Mouse (Mus musculus) left cerebral cortex, postnatal 14 days (tissue): ENCODE measurements around the gene Fbln1. TPM values are rescaled to one million over a fixed set of nuclear protein-coding genes. Genes with fewer than 3 reads are reported as not detected.
A peak's percentile ranks its signal among the peaks of the same experiment; 100 is the strongest.

ENCODE experiments used
- DNase-seq, 2 experiments: peaks; one replicate each; pipeline ENCODE4 v3.0.0; 2021 to 2022; ENCODE audit warnings: low spot score in 2 of 2, mixed read lengths in 1 of 2
- intact Hi-C: fragments of 180-260 bp; cut with DNase I; formaldehyde crosslinking; loops from one replicate; pipeline ENCODE4 v1.15.1; 2025
- total RNA-seq, 2 experiments: library from RNA; stranded (reverse); gene quantifications; 2 replicates each; pipeline ENCODE4 v1.2.3; 2021

Gene Fbln1
- total RNA-seq, 2 experiments from 2014 or later: 10.0 to 11.1 TPM

GRCm38 (mm10) chr15:85231443-85232255 is 25.9 kb downstream of the Fbln1 start:
- peak; percentile 33 to 55 for DNase-seq
- intact Hi-C loops: loop anchor here (1.0 kb wide), 1 partner anchor 80 kb away; no protein-coding TSS in a partner anchor

DNA sequence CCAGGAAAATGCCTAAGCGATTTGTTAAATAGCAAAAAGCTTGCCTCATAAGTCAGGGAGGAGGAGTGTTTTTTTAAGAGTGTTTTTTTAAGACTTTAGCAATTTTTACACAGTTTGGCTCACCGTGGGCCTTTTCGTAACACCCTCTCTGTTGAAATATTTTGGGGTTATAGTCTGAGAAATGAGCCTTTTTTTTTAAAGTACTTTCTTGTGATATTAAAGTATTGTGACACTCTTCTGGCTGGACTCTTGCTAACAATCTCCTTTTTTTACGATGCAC is 26.4 kb downstream of the Fbln1 start:
- DNase-seq: no peak
- intact Hi-C loops: no loop called here

- DNase-seq: no peak
- intact Hi-C loops: no loop called here
Measured at GRCm38 (mm10) chr15:85232543-85233250, 26.9 kb downstream of the Fbln1 start.

GRCm38 (mm10) chr15:85233251-85233611 is 27.5 kb downstream of the Fbln1 start:
- intact Hi-C loops: no loop called here
- no peak for DNase-seq

- intact Hi-C loops: no loop called here
- no peak for DNase-seq
Measured at GRCm38 (mm10) chr15:85233690-85234089, 27.9 kb downstream of the Fbln1 start.

GRCm38 (mm10) chr15:85238821-85239745 is 33.3 kb downstream of the Fbln1 start:
- intact Hi-C loops: no loop called here

GRCm38 (mm10) chr15:85240086-85240485 is 34.3 kb downstream of the Fbln1 start:
- intact Hi-C loops: no loop called here
- DNase-seq: no peak

More at GRCm38 (mm10) chr15:85238821-85239745, 33.3 kb downstream of the Fbln1 start:
- DNase-seq: no peak

- DNase-seq: no peak
- intact Hi-C loops: no loop called here
Measured at GRCm38 (mm10) chr15:85241856-85242255, 36.1 kb downstream of the Fbln1 start.

- no peak for DNase-seq
- intact Hi-C loops: no loop called here
Measured at GRCm38 (mm10) chr15:85244414-85245161, 38.8 kb downstream of the Fbln1 start.

GRCm38 (mm10) chr15:85245241-85246010 is 39.7 kb downstream of the Fbln1 start:
- intact Hi-C loops: no loop called here
- no peak for DNase-seq

GRCm38 (mm10) chr15:85246016-85246415 is 40.3 kb downstream of the Fbln1 start:
- no peak for DNase-seq
- intact Hi-C loops: no loop called here

DNA sequence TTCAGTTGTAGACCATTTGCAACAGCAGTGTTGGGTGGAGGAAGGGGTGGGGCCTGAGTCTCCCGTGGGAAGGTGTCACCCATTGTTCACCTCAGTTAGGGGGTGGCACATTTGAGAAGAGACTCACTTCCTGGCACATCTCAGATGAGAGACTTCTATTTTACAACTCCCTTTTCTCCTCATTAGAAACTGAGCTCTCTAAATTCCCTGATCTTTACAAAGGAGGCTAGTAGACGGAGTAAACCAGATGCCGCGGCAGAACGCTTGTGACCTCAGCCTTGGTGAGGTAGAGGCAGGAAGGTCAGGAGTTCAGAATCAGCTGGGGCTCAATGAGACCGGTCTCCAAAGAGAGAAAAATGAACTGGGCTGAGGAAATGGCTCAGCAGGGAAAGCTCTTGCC is 41.2 kb downstream of the Fbln1 start:
- intact Hi-C loops: no loop called here
- no peak for DNase-seq

- intact Hi-C loops: no loop called here
- DNase-seq: no peak
Measured at GRCm38 (mm10) chr15:85248311-85248710, 42.6 kb downstream of the Fbln1 start.

GRCm38 (mm10) chr15:85249252-85249651 is 43.5 kb downstream of the Fbln1 start:
- intact Hi-C loops: loop anchor here (1.0 kb wide), 1 partner anchor 98 kb away; no protein-coding TSS in a partner anchor
- DNase-seq: peak; percentile 82 to 96

- DNase-seq: no peak
- intact Hi-C loops: no loop called here
Measured at GRCm38 (mm10) chr15:85250436-85250835, 44.7 kb downstream of the Fbln1 start.

GRCm38 (mm10) chr15:85252476-85252875 is 46.7 kb downstream of the Fbln1 start:
- no peak for DNase-seq
- intact Hi-C loops: no loop called here

GRCm38 (mm10) chr15:85257775-85258429 is 52.2 kb downstream of the Fbln1 start:
- DNase-seq: peak; percentile 66 to 68
- intact Hi-C loops: no loop called here

DNA sequence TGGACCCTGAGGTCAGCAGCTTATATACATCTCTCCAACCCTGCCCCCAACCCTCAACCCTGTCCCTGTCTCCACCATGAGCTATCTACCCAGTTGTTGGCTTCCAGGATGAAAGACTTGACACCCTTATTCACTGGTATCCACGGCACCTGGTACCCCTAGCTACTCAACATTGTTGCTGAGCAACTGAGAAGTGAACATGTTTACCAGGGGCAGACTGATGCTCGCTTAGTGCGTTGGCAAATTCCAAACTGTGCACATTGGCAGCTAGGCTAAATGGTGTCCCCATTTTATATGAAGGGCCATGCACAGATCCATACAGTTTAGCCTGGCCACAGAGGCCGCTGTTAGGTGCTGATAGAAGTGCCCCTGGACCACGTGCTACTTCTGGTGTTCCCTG is 57.1 kb downstream of the Fbln1 start:
- DNase-seq: peak in 1 of 2 experiments; percentile 31
- intact Hi-C loops: loop anchor here (10.0 kb wide), 1 partner anchor 442 kb away; no protein-coding TSS in a partner anchor
